Mouse (Mus musculus) liver, embryonic 12.5 days (tissue): ENCODE measurements around the gene Lpp. TPM values are rescaled to one million over a fixed set of nuclear protein-coding genes. Genes with fewer than 3 reads are reported as not detected.

Source experiments
- ATAC-seq: fragments of 200-750 bp; cut with Nextera tagmentation; 2 replicates; pipeline ENCODE4 v1.8.0; 2017; ENCODE audit warnings: moderate number of reproducible peaks, mild to moderate bottlenecking, moderate library complexity
- H3K27ac ChIP-seq: fragments of 300-500 bp; sonication (generic); 2 replicates; pipeline ENCODE4 v1.5.1; 2016; ENCODE audit warnings: mild to moderate bottlenecking
- H3K27me3 ChIP-seq: fragments of 300-500 bp; sonication (generic); replicated peaks from 2 replicates; pipeline ENCODE4 v1.6.1; 2016; ENCODE audit warnings: mild to moderate bottlenecking, moderate library complexity
- H3K36me3 ChIP-seq: fragments of 300-500 bp; sonication (generic); 2 replicates; pipeline ENCODE4 v1.6.1; 2016; ENCODE audit warnings: mild to moderate bottlenecking, moderate library complexity
- H3K4me1 ChIP-seq: fragments of 300-500 bp; sonication (generic); 2 replicates; pipeline ENCODE4 v1.6.1; 2016
- H3K4me2 ChIP-seq: fragments of 300-500 bp; sonication (generic); 2 replicates; pipeline ENCODE4 v1.6.1; 2016; ENCODE audit warnings: mild to moderate bottlenecking, moderate library complexity
- H3K4me3 ChIP-seq: fragments of 300-500 bp; sonication (generic); 2 replicates; pipeline ENCODE4 v1.5.1; 2016; ENCODE audit warnings: mild to moderate bottlenecking, moderate library complexity
- H3K9ac ChIP-seq: fragments of 300-500 bp; sonication (generic); 2 replicates; pipeline ENCODE4 v1.6.1; 2016; ENCODE audit warnings: mild to moderate bottlenecking, moderate library complexity
- H3K9me3 ChIP-seq: fragments of 300-500 bp; sonication (generic); replicated peaks from 2 replicates; pipeline ENCODE4 v1.6.1; 2016; ENCODE audit warnings: mild to moderate bottlenecking, moderate library complexity
- WGBS: fragments of 180-500 bp; shearing (Covaris S2); methylation state at CpG from one replicate; pipeline ENCODE4 v1.1.7; 2016; ENCODE audit not compliant: insufficient replicate concordance; 5-methylcytosine and 5-hydroxymethylcytosine counted together
- polyA plus RNA-seq: library from polyadenylated mRNA; unstranded; fragments of >200 nt; fragmentation: Nextera tagmentation; extraction: Ambion mirVana; gene quantifications from 2 replicates; pipeline ENCODE4 v1.2.1, GENCODE M21; 2016

The Lpp gene
- polyA plus RNA-seq, 1 experiment from 2014 or later, result 9.5 TPM

DNA sequence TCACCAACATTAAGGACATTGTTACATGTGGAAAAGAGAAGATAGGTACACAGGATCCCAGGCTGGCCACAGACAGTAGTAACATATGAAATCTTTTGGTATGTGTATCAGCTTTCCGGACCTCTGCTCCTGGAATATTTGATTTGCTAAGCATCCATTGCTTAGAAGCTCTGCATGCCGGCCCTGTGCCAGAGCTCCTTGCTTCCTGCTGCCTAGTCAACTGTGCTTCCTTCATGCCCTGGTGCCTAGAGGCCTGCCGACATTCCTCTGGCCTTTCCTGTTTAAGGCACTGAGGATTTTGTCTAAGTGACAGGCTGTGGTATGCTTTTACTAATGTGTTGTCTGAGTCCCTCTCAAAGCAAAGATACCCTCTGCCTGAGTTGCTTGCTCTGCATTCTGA, 493.0 kb downstream of the Lpp start:
- H3K27me3 ChIP-seq, result no peaks in the 10 kb centered on the region
- no peaks in the 10 kb centered on the region for H3K9me3 ChIP-seq
- no peak overlapping the region for H3K27ac ChIP-seq
- no peak overlapping the region for H3K9ac ChIP-seq
- ATAC-seq, result no peak
- no peak overlapping the region for H3K4me2 ChIP-seq
- no peaks in the 10 kb centered on the region for H3K4me1 ChIP-seq
- H3K36me3 ChIP-seq, result no peaks in the 10 kb centered on the region
- WGBS, result 50% methylated on average over 3 of the region's 3 CpGs
- no peak overlapping the region for H3K4me3 ChIP-seq

DNA sequence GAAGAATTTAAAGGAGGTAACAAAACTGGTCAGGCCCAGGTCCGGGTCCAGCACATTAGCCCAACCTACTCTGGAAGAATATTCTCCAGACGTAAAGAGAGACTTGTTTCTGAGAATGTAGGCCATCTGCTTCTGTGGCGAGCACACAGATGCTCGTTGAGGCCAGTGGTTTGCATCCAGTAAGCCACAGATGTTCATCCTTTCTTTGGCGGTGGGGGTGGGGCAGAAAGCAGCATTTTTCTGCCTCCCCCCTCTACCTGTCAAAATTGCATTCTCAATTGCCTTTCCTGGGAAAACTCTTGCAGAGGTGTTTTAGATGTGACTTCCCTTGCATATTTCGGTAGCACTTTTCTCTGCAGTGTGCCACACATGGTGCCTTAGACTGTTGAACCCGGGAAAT, 493.6 kb downstream of the Lpp start:
- Histone ChIP-seq H3K9me3 (no peaks in the 10 kb centered on the region), H3K27me3 (no peaks in the 10 kb centered on the region), H3K4me1 (no peaks in the 10 kb centered on the region), H3K4me2 (no peak overlapping the region), H3K36me3 (no peaks in the 10 kb centered on the region), H3K27ac (no peak overlapping the region), H3K4me3 (no peak overlapping the region), H3K9ac (no peak overlapping the region)
- 54% methylated on average over 7 of the region's 7 CpGs for WGBS
- no peak for ATAC-seq

DNA sequence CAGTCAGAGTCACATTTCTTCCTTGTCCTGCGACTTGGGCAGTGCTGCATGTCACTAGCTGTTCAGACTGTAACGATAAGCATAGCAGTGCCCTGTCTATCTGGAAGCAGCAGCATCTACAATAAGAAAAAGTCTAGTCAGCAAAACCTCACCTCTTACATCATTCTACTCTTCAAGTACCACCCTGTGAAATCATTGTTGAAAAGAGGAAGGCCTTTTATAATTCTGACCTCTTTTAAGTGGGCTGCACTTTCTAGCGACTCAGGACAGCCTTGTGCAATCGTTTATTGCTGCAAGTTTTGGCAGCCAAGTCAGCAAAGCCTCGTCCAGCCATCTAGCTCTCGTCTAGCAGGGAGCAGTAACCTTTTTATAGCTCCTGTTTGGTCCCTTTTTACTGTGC, 498.1 kb downstream of the Lpp start:
- WGBS, result 45% methylated on average over 6 of the region's 6 CpGs
- H3K27ac ChIP-seq, result no peak overlapping the region
- no peak for ATAC-seq

DNA sequence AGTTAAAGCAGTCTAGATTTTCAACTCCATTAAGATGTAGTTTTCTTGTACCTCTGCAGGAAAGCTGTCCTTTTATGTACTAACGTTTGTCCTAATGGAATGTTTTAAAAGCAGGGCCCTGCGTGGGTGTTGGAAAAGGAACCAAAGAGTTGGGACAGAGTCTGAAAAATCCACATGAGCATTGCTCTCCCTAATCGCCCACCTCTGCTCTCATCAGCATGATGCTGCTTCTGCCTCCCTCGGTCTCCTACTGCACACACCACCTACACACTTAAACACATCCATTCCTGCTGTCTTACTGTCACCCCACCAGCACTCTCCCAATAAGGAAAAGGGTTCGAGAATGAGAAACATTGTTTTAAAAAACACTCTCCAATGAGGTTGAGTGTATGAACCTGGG, 501.9 kb downstream of the Lpp start:
- Histone ChIP-seq H3K27me3 (no peaks in the 10 kb centered on the region), H3K9ac (no peak overlapping the region), H3K4me3 (no peak overlapping the region), H3K36me3 (no peaks in the 10 kb centered on the region), H3K4me1 (0 out of 2 replicates have a peak, but pooled peaks cover under 1% of the 10 kb centered on the region), H3K9me3 (no peaks in the 10 kb centered on the region), H3K4me2 (no peak overlapping the region), H3K27ac (no peak overlapping the region)
- ATAC-seq, result no peak
- WGBS, result 53% methylated on average over 5 of the region's 5 CpGs

More for the DNA sequence above, 498.1 kb downstream of the Lpp start:
- Histone ChIP-seq H3K4me1 (no peaks in the 10 kb centered on the region), H3K4me2 (no peak overlapping the region), H3K9ac (no peak overlapping the region), H3K4me3 (no peak overlapping the region), H3K9me3 (no peaks in the 10 kb centered on the region), H3K36me3 (no peaks in the 10 kb centered on the region), H3K27me3 (no peaks in the 10 kb centered on the region)

DNA sequence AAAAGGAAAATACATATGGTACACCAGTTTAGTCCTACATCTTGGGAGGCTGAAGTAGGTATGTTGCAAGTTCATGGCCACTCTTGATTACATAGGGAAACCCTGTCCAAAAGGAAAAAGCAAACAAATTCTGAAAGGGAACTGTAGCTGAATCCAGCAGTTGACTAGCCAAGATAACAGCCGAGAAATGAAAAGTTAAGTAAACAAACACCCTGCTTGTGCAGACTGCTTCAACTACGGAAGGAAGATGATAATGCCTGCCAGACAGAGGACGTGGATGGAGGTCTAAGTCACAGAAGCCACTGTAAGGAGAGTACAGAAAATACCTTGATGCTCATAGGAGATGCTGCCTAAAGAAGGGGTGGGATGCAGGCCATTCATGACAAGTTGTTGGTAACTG, 504.3 kb downstream of the Lpp start:
- H3K27ac ChIP-seq, result no peak overlapping the region
- no peak overlapping the region for H3K9ac ChIP-seq
- no peaks in the 10 kb centered on the region for H3K9me3 ChIP-seq
- no peaks in the 10 kb centered on the region for H3K36me3 ChIP-seq
- 36% methylated on average over 3 of the region's 3 CpGs for WGBS
- no peak overlapping the region for H3K4me3 ChIP-seq
- H3K27me3 ChIP-seq, result no peaks in the 10 kb centered on the region
- H3K4me2 ChIP-seq, result no peak overlapping the region
- ATAC-seq, result no peak
- H3K4me1 ChIP-seq, result 0 out of 2 replicates have a peak, but pooled peaks cover 3% of the 10 kb centered on the region

DNA sequence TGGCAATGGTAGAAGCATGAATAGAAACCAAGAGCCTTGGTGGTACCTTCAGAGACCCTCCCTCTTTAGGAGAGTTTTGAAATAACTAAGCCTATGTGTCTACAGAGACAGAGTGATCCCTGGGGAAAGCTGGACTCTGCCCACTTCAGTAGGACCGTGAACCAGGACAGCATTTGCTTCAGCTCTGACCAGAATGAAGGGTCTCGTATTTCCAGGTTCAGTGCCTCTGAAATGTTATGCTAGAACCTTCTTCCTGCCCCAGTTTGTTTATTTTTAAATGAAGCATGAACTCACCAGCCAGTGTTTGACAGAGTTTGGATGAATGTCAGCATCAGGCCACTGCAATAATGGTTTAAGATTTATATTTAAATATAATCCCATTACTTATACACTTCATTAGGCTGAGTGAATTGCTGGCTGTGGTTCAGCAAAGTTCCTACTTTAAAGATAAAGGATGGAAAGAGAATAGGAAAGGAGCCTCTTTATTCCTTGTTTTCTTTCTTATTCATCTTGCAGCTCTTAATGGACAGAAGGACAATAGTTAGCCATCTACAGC, 507.0 kb downstream of the Lpp start:
- Histone ChIP-seq H3K27ac (no peak overlapping the region), H3K4me3 (no peak overlapping the region), H3K27me3 (no peaks in the 10 kb centered on the region), H3K9ac (no peak overlapping the region), H3K9me3 (no peaks in the 10 kb centered on the region), H3K36me3 (no peaks in the 10 kb centered on the region), H3K4me1 (0 out of 2 replicates have a peak, but pooled peaks cover 3% of the 10 kb centered on the region), H3K4me2 (no peak overlapping the region)
- 56% methylated on average over 2 of the region's 2 CpGs for WGBS
- no peak for ATAC-seq

DNA sequence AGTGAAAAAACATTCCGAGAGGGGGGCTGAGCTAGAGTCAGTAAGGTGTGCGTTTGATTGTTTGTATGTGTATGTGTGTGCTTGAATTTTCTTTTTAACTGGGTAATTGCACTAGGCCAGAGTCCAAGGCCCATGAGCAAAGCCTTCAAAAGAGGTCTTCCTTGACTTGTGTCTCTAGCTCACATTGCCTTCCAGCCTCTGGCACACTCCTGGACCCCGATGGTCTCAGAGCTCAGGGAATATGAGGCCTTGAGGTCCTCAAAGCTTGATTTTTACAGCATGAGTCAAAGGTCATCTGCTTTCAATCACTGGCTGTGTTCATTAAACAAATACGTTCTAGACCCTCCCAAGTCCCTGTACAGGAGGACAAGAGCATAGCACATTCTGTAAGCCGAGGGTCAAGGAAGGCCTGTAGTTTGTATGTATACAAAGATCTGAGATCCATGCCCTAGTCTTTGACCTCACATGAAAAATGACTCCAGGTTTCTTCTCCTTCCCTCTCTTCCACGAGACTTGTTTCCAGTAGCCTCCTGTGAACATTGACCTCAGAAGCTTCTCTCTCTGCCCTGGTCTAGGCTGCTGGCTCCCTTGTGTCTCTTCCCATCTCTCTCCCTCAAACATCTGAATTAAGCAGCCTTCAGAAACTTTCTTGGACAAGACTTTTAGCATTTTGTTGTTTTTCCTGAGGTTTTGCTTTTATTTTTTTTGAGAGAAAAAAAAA, 508.0 kb downstream of the Lpp start:
- 55% methylated on average over 6 of the region's 6 CpGs for WGBS
- no peak overlapping the region for H3K9ac ChIP-seq
- H3K27ac ChIP-seq, result no peak overlapping the region
- H3K27me3 ChIP-seq, result no peaks in the 10 kb centered on the region
- no peaks in the 10 kb centered on the region for H3K9me3 ChIP-seq
- no peak for ATAC-seq
- H3K4me2 ChIP-seq, result no peak overlapping the region
- no peak overlapping the region for H3K4me3 ChIP-seq
- no peaks in the 10 kb centered on the region for H3K36me3 ChIP-seq
- H3K4me1 ChIP-seq, result 0 out of 2 replicates have a peak, but pooled peaks cover 3% of the 10 kb centered on the region

DNA sequence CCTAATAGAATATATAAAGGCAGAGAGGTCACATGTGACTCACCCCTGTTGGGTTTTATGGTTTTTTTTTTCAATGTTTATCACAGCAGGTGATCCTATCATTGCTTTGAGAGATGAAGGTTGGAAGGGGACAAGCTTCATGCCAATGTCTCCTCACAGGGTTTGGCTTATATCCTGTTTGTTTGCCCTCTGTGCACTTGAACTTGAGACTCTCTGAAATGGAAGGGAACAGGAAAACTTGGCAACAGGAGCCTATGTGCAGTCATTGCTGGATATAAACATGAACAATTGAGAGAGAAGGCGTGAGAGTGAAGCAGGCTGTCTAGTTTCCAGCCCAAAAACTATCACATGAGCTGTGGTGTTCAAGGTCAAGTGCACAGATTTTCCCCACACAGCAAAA, 508.8 kb downstream of the Lpp start:
- ATAC-seq, result no peak
- 64% methylated on average over 1 of the region's 1 CpGs for WGBS
- Histone ChIP-seq H3K9me3 (no peaks in the 10 kb centered on the region), H3K27ac (no peak overlapping the region), H3K4me3 (no peak overlapping the region), H3K4me1 (0 out of 2 replicates have a peak, but pooled peaks cover 3% of the 10 kb centered on the region), H3K4me2 (no peak overlapping the region), H3K36me3 (no peaks in the 10 kb centered on the region), H3K27me3 (no peaks in the 10 kb centered on the region), H3K9ac (no peak overlapping the region)

DNA sequence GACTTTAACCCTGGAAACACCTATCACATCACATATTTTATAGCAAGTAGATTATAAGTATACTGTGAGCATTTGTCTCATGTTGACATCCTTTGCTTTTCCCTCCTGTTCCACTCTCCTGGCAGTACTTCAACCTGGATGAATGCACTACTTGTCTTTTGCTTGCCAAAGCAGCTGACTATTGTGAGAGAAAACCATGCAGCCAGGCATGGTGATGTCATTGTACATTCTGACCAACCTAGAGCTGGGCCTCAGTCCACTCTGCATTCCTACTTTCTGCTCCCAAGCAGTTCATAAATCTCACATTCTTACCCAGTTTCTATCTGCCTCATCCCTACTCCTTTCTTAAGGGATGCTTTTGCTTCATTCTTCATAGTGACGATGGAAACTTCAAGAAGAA, 515.6 kb downstream of the Lpp start:
- no peak overlapping the region for H3K27ac ChIP-seq
- no peak for ATAC-seq
- H3K4me1 ChIP-seq, result no peaks in the 10 kb centered on the region
- H3K4me2 ChIP-seq, result no peak overlapping the region
- no peaks in the 10 kb centered on the region for H3K36me3 ChIP-seq
- 74% methylated on average over 1 of the region's 1 CpGs for WGBS
- no peaks in the 10 kb centered on the region for H3K27me3 ChIP-seq
- H3K9ac ChIP-seq, result no peak overlapping the region
- H3K9me3 ChIP-seq, result no peaks in the 10 kb centered on the region
- no peak overlapping the region for H3K4me3 ChIP-seq

DNA sequence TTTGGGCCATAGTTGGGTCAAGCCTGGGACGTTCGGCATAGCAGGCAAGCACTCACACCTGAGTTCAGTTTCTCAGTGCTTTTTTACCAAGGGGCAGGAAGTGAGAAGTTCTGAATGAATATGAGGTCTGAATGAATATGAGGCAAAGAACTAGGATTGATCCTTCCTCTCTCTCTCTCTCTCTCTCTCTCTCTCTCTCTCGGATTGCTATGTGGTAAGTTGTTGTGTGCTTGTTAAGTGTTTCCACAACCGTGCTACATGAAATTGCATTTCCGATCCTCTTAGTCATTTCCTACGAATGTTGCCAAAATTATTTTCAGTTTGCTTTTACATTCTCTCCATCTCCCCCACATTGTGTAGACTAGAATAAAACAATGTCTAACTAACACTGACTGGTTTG, 517.0 kb downstream of the Lpp start:
- Histone ChIP-seq H3K4me1 (no peaks in the 10 kb centered on the region), H3K27ac (no peak overlapping the region), H3K9me3 (no peaks in the 10 kb centered on the region), H3K4me2 (no peak overlapping the region), H3K4me3 (no peak overlapping the region), H3K27me3 (no peaks in the 10 kb centered on the region), H3K36me3 (no peaks in the 10 kb centered on the region), H3K9ac (no peak overlapping the region)
- 66% methylated on average over 6 of the region's 6 CpGs for WGBS
- ATAC-seq, result no peak

DNA sequence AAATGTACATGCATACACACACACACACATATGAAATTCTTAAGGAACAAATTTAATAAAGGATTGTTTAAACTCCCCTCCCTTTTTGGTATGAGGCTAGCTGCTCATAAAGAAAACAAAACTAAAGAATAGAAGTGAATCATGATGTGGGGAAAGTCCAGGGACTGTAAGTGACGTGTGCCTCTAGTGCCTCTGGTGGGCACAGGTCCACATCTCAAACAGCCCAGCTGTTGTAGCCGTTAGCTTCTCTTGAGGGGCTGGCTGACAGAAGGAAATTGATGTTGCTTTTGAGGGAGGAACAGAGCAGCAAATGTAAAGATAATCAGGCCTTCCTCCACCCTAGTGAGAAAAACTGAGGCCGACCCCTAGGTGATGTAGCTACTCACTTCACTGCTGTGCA, 517.5 kb downstream of the Lpp start:
- WGBS, result 44% methylated on average over 3 of the region's 3 CpGs

DNA sequence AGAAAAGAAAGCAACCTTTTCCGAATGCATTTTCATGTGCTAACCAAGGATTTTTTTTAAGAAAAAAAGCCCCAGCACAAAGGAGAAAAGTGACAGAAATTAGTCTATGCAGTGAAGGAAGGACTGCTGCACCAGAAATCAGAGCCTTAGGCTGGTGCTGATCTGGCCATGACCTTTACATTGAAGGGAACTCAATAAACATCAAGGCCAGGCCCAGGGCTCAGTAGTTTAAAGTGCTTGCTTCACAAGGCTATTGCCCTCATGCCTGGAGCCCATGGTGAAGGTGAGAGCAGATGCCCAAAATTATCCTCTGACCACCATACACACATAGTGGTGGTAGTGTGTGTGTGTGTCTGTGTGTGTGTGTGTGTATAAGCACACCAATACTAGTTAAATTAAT, 519.1 kb downstream of the Lpp start:
- H3K27ac ChIP-seq, result no peak overlapping the region
- H3K36me3 ChIP-seq, result no peaks in the 10 kb centered on the region
- H3K27me3 ChIP-seq, result no peaks in the 10 kb centered on the region
- H3K9me3 ChIP-seq, result no peaks in the 10 kb centered on the region
- H3K4me3 ChIP-seq, result no peak overlapping the region
- H3K4me1 ChIP-seq, result no peaks in the 10 kb centered on the region
- ATAC-seq, result no peak
- WGBS, result 59% methylated on average over 1 of the region's 1 CpGs
- H3K9ac ChIP-seq, result no peak overlapping the region
- H3K4me2 ChIP-seq, result no peak overlapping the region

More for the DNA sequence above, 517.5 kb downstream of the Lpp start:
- H3K9ac ChIP-seq, result no peak overlapping the region
- no peaks in the 10 kb centered on the region for H3K4me1 ChIP-seq
- no peaks in the 10 kb centered on the region for H3K9me3 ChIP-seq
- H3K36me3 ChIP-seq, result no peaks in the 10 kb centered on the region
- ATAC-seq, result no peak
- H3K27ac ChIP-seq, result no peak overlapping the region
- no peak overlapping the region for H3K4me2 ChIP-seq
- H3K27me3 ChIP-seq, result no peaks in the 10 kb centered on the region
- H3K4me3 ChIP-seq, result no peak overlapping the region

DNA sequence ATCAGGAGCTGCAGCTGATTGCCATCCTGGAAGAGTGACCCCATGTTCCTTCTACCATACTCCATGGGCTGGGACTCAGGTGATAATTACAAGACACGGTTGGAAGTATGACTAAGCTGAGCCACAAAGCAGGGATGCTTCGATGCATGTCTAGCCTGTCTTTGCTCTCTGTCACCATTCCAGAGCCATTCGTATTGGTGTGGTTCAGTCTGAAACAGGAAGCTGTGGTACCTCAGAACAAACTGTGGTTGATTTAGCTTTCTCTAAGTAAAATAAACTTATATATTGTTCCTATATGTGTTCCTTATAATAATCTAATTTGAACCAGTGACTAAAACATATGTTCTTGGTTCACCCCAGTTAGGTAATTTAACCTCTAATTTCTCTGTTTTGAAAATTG, 519.7 kb downstream of the Lpp start:
- ATAC-seq, result no peak
- WGBS, result 53% methylated on average over 3 of the region's 3 CpGs
- Histone ChIP-seq H3K4me1 (no peaks in the 10 kb centered on the region), H3K9ac (no peak overlapping the region), H3K4me2 (no peak overlapping the region), H3K27ac (no peak overlapping the region), H3K36me3 (no peaks in the 10 kb centered on the region), H3K9me3 (no peaks in the 10 kb centered on the region), H3K27me3 (no peaks in the 10 kb centered on the region), H3K4me3 (no peak overlapping the region)
